Mouse (Mus musculus): ENCODE results near the gene Gm6583. TPM values are rescaled to one million over a fixed set of nuclear protein-coding genes. Genes with fewer than 3 reads are reported as not detected.
"Not testable (repeated sequence)": the region's sequence is repeated elsewhere in the genome, so short reads cannot be mapped to it uniquely, and the experiment has no call there.

The Gm6583 gene
- polyA plus RNA-seq, 1 experiment from 2014 or later = 0.42 TPM

DNA sequence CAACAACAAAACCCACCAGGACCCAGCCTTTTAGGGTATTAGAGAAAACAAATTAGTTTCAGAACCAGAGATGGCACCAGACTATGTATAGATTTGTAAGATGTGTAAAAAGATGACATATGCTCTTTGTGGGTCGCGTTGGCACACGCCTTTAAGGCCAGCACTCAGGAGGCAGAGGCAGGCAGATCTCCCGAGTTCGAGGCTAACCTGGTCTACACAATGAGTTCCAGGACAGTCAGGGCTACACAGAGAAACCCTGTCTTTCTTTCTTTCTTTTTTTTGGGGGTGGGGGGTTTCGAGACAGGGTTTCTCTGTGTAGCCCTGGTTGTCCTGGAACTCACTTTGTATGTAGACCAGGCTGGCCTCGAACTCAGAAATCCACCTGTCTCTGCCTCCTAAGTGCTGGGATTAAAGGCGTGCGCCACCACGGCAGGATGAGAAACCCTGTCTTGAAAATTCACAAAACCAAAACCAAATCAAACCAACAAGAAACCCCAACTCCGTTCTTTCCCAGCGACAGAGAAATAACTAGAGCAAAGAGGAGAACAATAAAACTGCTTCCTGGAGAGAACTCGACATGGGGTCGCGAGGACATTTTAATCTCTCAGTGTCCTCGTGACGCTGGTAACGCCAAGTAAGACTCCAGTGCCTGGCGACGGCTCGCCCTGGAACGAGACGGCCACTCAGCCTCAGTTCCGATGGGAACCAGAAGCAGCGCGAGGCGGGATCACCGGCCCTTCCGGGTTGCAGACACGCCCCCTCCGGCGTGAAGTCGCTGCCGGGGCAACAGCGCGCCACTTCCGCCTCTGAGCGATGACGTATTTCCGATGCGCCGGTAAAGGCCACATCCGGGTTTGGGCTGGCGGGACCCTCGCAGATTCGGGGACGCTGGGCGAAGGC, 30.0 kb downstream of the Gm6583 start, which contains the start of gene Tfip11:
Tfip11 (plus strand) TSS at position 813 of the 900 bp plus-strand sequence.
- Histone ChIP-seq H3K27ac (ENCODE audit: low read length) (peak within 1 kb of the TSS; percentile 77; the same call in 1 of the 2 replicates), H3K4me1 (ENCODE audit: control insufficient read depth, insufficient read depth, low read length) (peaks cover 17% of the 10 kb centered on the region; the same call in 1 of the 2 replicates), H3K4me2 (replicated peaks; ENCODE audit: low read depth, low read length) (peak within 1 kb of the TSS; percentile 61), H3K9me3 (ENCODE audit: control insufficient read depth, low read depth, low read length) (no peaks in the 10 kb centered on the region), H3K27me3 (ENCODE audit: control insufficient read depth, insufficient read depth, low read length) (no peaks in the 10 kb centered on the region), H3K4me3 (ENCODE audit: low read depth, low read length) (peak within 1 kb of the TSS; percentile 72), H3K9ac (replicated peaks; ENCODE audit: low read depth, low read length) (peak within 1 kb of the TSS; percentile 49), H3K36me3 (ENCODE audit: control insufficient read depth, insufficient read depth, low read length) (peaks cover 20% of the 10 kb centered on the region)
- WGBS = 8% methylated on average over 48 of the region's 48 CpGs
- ATAC-seq (ENCODE audit: insufficient number of reproducible peaks, insufficient read depth, low FRiP score, low read depth) = peak; percentile 77

DNA sequence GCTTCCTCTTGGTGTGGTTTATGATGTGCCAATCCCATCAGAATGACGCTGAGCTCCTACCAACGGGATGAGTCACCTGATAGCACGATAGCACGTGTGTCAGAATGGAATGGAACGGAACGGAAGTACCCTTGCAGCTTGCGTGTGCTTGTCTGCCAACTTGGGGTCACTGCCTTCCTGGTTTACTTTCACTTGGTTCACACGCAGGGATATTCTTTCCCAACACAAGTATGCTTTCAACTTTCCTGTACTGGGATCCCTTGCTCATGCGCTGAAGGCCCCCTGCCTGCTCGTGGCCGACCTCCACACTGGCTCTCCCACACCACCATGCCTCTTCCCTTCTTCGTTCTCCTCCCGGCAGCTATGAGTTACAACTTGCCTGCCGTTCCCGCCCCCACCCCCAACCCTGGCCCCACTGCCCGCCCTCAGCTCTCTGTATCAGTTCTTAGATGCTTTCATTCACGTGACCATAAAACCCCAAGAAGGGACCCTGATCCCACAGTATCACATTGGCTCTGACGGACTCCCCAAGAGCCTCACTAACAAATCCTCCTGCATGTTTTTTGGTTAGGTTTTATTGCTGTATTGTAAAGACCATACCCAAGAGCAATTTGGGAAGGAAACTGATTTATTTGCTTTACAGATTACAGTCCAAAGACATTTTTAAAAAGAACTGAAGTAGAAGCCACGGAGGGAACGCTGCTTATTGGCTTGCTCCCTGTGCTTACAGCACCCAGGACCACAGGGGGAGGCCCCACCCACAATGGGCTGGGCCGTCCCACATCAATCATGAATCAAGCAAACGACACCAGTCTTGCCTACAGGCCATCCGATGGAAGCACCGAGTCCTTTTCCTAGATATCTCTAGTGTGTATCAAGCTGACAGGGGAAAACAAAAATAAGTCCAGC, 30.9 kb downstream of the Gm6583 start:
- peak overlapping the region; percentile 61 for H3K4me2 ChIP-seq (replicated peaks; ENCODE audit: low read depth, low read length)
- ATAC-seq (ENCODE audit: insufficient number of reproducible peaks, insufficient read depth, low FRiP score, low read depth) = peak; percentile 67
- peaks cover 13% of the 10 kb centered on the region; the same call in 1 of the 2 replicates for H3K36me3 ChIP-seq (ENCODE audit: control insufficient read depth, insufficient read depth, low read length)
- peaks cover 17% of the 10 kb centered on the region; the same call in 1 of the 2 replicates for H3K4me1 ChIP-seq (ENCODE audit: control insufficient read depth, insufficient read depth, low read length)
- H3K27me3 ChIP-seq (ENCODE audit: control insufficient read depth, insufficient read depth, low read length) = no peaks in the 10 kb centered on the region
- H3K4me3 ChIP-seq (ENCODE audit: low read depth, low read length) = no peak overlapping the region
- peak overlapping the region; percentile 35; the same call in 1 of the 2 replicates for H3K27ac ChIP-seq (ENCODE audit: low read length)
- WGBS = 19% methylated on average over 24 of the region's 24 CpGs
- no peaks in the 10 kb centered on the region for H3K9me3 ChIP-seq (ENCODE audit: control insufficient read depth, low read depth, low read length)
- no peak overlapping the region for H3K9ac ChIP-seq (replicated peaks; ENCODE audit: low read depth, low read length)

DNA sequence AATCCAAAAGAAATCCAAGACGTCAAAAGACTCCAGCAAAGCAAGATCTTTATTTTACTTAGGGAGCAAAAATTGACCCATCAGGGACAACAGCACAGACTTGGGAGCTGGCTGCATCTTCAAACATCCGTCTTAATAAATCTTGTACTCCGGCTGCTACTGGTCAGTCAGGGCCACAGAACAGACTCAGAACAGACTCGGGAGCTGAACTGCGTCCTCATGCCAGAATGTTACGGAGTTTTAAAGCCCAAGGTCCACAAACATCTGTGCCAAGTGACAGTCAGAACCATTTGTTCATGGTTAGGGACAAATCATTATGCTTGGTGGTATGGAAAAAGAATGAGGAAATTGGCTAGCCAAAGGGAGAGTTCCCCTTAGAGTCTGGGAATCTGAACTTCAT, 32.6 kb downstream of the Gm6583 start:
- 0 out of 2 replicates have a peak, but pooled peaks cover 2% of the 10 kb centered on the region for H3K36me3 ChIP-seq (ENCODE audit: control insufficient read depth, insufficient read depth, low read length)
- no peak for ATAC-seq (ENCODE audit: insufficient number of reproducible peaks, insufficient read depth, low FRiP score, low read depth)
- H3K27me3 ChIP-seq (ENCODE audit: control insufficient read depth, insufficient read depth, low read length) = no peaks in the 10 kb centered on the region
- no peak overlapping the region for H3K4me2 ChIP-seq (replicated peaks; ENCODE audit: low read depth, low read length)
- H3K4me3 ChIP-seq (ENCODE audit: low read depth, low read length) = no peak overlapping the region
- 87% methylated on average over 6 of the region's 6 CpGs for WGBS
- no peaks in the 10 kb centered on the region for H3K9me3 ChIP-seq (ENCODE audit: control insufficient read depth, low read depth, low read length)
- peaks cover 17% of the 10 kb centered on the region; the same call in 1 of the 2 replicates for H3K4me1 ChIP-seq (ENCODE audit: control insufficient read depth, insufficient read depth, low read length)
- no peak overlapping the region for H3K27ac ChIP-seq (ENCODE audit: low read length)
- no peak overlapping the region for H3K9ac ChIP-seq (replicated peaks; ENCODE audit: low read depth, low read length)

DNA sequence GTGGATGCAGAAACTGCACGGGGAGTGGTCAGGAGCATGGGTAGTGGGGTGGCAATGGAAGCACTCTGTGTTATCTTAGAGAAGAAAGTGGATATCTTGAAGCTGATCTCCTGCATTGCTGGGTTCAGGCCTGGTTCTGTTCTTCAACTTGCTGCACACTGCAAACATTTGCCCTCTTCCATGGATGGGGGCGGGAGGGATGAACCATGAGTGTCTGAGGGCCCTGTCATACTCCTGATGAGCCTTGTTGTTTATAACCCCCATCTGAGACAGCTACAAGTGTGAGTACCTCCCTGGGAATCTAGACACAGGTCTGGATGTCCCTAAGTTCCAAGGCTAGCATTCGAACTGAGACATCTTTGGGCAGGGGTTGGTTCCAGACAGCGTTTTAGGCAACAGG, 34.5 kb downstream of the Gm6583 start:
- Histone ChIP-seq H3K9ac (replicated peaks; ENCODE audit: low read depth, low read length) (no peak overlapping the region), H3K27ac (ENCODE audit: low read length) (no peak overlapping the region), H3K4me2 (replicated peaks; ENCODE audit: low read depth, low read length) (no peak overlapping the region), H3K36me3 (ENCODE audit: control insufficient read depth, insufficient read depth, low read length) (no peaks in the 10 kb centered on the region), H3K27me3 (ENCODE audit: control insufficient read depth, insufficient read depth, low read length) (no peaks in the 10 kb centered on the region), H3K9me3 (ENCODE audit: control insufficient read depth, low read depth, low read length) (no peaks in the 10 kb centered on the region), H3K4me3 (ENCODE audit: low read depth, low read length) (no peak overlapping the region), H3K4me1 (ENCODE audit: control insufficient read depth, insufficient read depth, low read length) (peaks cover 12% of the 10 kb centered on the region)
- 69% methylated on average over 4 of the region's 4 CpGs for WGBS
- no peak for ATAC-seq (ENCODE audit: insufficient number of reproducible peaks, insufficient read depth, low FRiP score, low read depth)

DNA sequence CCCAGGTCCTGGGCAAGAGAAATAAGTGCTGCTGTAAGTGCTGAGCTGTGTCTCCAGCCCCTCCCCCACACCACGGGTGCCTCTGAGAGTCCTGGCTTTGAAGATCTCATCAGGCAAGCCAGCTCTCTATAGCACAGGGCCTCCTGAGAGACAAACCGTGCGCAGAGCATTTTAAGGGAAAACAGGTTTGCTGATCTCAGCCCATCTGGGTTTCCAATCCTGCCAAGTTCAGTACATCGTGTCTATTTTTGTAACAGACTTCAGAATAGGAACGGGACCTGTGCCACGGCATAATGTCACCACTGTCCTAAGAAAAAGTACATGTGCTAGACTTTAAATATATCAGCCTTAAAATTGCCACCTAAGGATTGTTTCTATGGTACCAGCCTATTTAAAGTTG, 34.9 kb downstream of the Gm6583 start:
- Histone ChIP-seq H3K4me3 (ENCODE audit: low read depth, low read length) (no peak overlapping the region), H3K9ac (replicated peaks; ENCODE audit: low read depth, low read length) (no peak overlapping the region), H3K9me3 (ENCODE audit: control insufficient read depth, low read depth, low read length) (no peaks in the 10 kb centered on the region), H3K4me1 (ENCODE audit: control insufficient read depth, insufficient read depth, low read length) (peaks cover 12% of the 10 kb centered on the region), H3K36me3 (ENCODE audit: control insufficient read depth, insufficient read depth, low read length) (no peaks in the 10 kb centered on the region), H3K4me2 (replicated peaks; ENCODE audit: low read depth, low read length) (no peak overlapping the region), H3K27me3 (ENCODE audit: control insufficient read depth, insufficient read depth, low read length) (no peaks in the 10 kb centered on the region), H3K27ac (ENCODE audit: low read length) (no peak overlapping the region)
- no peak for ATAC-seq (ENCODE audit: insufficient number of reproducible peaks, insufficient read depth, low FRiP score, low read depth)
- 76% methylated on average over 6 of the region's 6 CpGs for whole genome bisulfite sequencing

DNA sequence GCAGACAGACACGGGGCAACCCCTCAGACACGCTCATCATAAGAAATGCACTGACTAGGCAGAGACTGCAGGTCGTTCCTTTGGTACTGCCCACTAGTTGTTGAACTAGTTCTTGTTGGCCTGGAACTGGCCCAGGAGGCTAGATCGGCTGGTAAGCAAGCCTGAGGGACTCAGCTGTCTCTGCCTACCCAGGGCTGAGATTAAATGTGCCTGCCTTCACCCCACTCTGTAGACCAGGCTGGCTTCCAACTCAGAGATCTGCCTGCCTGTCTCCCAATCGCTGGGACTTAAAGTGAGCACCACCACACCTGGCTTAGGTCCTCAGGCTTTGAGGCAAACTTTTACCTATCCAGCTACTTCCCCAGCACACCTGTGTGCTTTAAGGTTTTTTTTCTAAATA, 35.5 kb downstream of the Gm6583 start:
- Histone ChIP-seq H3K27ac (ENCODE audit: low read length) (no peak overlapping the region), H3K4me1 (ENCODE audit: control insufficient read depth, insufficient read depth, low read length) (peaks cover 9% of the 10 kb centered on the region), H3K9me3 (ENCODE audit: control insufficient read depth, low read depth, low read length) (no peaks in the 10 kb centered on the region), H3K36me3 (ENCODE audit: control insufficient read depth, insufficient read depth, low read length) (no peaks in the 10 kb centered on the region), H3K27me3 (ENCODE audit: control insufficient read depth, insufficient read depth, low read length) (no peaks in the 10 kb centered on the region), H3K4me2 (replicated peaks; ENCODE audit: low read depth, low read length) (no peak overlapping the region), H3K9ac (replicated peaks; ENCODE audit: low read depth, low read length) (no peak overlapping the region), H3K4me3 (ENCODE audit: low read depth, low read length) (no peak overlapping the region)
- no peak for ATAC-seq (ENCODE audit: insufficient number of reproducible peaks, insufficient read depth, low FRiP score, low read depth)
- 81% methylated on average over 5 of the region's 5 CpGs for WGBS

DNA sequence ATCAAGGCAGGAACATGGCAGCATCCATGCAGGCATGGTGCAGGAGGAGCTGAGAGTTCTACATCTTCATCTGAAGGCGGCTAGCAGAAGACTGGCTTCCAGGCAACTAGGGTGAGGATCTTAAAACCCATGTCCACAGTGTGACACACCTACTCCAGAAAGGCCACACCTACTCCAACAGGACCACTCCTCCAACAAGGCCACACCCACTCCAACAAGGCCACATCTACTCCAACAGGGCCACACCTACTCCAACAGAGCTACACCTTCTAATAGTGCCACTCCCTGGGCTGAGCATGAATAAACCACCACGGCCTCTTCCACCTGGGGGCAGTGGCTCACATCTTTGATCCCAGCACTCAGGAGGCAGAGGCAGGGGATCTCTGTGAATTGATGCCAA, 36.5 kb downstream of the Gm6583 start:
- not testable (repeated sequence) for H3K27ac ChIP-seq (ENCODE audit: low read length); H3K9ac ChIP-seq (replicated peaks; ENCODE audit: low read depth, low read length); H3K27me3 ChIP-seq (ENCODE audit: control insufficient read depth, insufficient read depth, low read length); H3K4me1 ChIP-seq (ENCODE audit: control insufficient read depth, insufficient read depth, low read length); H3K36me3 ChIP-seq (ENCODE audit: control insufficient read depth, insufficient read depth, low read length); H3K9me3 ChIP-seq (ENCODE audit: control insufficient read depth, low read depth, low read length); H3K4me2 ChIP-seq (replicated peaks; ENCODE audit: low read depth, low read length); H3K4me3 ChIP-seq (ENCODE audit: low read depth, low read length)
- 65% methylated on average over 2 of the region's 2 CpGs for WGBS
- ATAC-seq (ENCODE audit: insufficient number of reproducible peaks, insufficient read depth, low FRiP score, low read depth) = peak; percentile 42; the same call in 1 of the 2 replicates

DNA sequence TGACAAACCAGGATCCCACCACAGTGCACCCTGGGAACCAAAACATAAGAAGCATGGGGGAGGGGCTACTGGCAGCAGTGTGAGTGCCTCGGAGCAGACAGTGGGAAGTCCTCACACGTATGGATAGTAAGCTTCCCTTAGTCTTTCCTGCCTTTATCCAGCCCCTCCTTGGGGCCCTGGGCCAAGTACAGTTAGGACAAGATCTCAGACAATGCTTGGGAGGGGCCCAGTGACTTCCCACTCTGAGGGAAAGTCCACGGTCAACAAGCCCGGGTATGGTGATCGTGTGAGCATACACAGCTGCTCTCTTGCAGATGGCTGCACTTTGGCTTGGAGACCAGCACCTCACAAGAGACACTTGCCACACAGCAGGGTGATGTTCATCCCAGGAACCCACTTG, 38.5 kb downstream of the Gm6583 start:
- Histone ChIP-seq H3K27me3 (ENCODE audit: control insufficient read depth, insufficient read depth, low read length) (no peaks in the 10 kb centered on the region), H3K9ac (replicated peaks; ENCODE audit: low read depth, low read length) (no peak overlapping the region), H3K27ac (ENCODE audit: low read length) (no peak overlapping the region), H3K4me3 (ENCODE audit: low read depth, low read length) (no peak overlapping the region), H3K4me1 (ENCODE audit: control insufficient read depth, insufficient read depth, low read length) (no peaks in the 10 kb centered on the region; the same call in 1 of the 2 replicates), H3K36me3 (ENCODE audit: control insufficient read depth, insufficient read depth, low read length) (peaks cover 11% of the 10 kb centered on the region), H3K4me2 (replicated peaks; ENCODE audit: low read depth, low read length) (no peak overlapping the region), H3K9me3 (ENCODE audit: control insufficient read depth, low read depth, low read length) (no peaks in the 10 kb centered on the region)
- 40% methylated on average over 5 of the region's 5 CpGs for WGBS
- no peak for ATAC-seq (ENCODE audit: insufficient number of reproducible peaks, insufficient read depth, low FRiP score, low read depth)
